Comparison of ENCODE assay signal across 12 mouse cellular contexts in the genomic region with DNA sequence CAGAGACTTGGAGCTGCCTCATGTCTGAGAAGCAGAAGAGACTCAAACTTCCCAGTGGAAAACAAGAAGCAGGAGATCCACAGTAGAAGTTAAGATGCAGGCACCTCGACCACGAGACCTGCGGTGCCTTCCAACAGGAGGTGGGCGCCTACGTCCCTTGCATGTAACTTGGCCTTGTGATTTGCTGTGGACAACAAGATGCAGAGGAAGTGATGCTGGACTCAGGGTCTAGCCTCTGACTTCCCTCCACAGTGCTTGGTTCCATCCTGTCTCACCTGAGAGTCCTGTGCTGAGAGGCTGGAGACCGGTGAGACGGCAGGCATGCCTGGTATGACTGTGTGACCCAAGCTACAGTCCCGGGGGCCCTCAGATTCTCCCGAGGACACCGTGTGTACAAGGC. TPM values are rescaled to one million over a fixed set of nuclear protein-coding genes. Genes with fewer than 3 reads are reported as not detected.
DNase-seq lines count a peak whose midpoint lies in the region; ATAC-seq lines count a peak whose summit lies in the region.
"Had no signal": no experiment of that assay in that cellular context is flagged by ENCODE, and none has a peak within 500 bp of the region (broad histone marks: within the 10 kb centered on the region; RNA-seq: fewer than 3 reads in every experiment).

No protein-coding gene starts in this region.

- H3K4me1 ChIP-seq in heart, embryonic 12.5 days (replicated peaks), result peaks cover 38% of the 10 kb centered on the region
- peaks cover 3% of the 10 kb centered on the region for H3K4me1 ChIP-seq in lung, embryonic 16.5 days (replicated peaks; ENCODE audit: control insufficient read depth, insufficient read depth, low read length)

- DNase-seq in heart, adult 11 months, result no peak
- no peak for DNase-seq in lung, postnatal 25 days (ENCODE audit: low spot score)
- peak; percentile 80 for DNase-seq in induced T-regulatory cell, adult 2 months (ENCODE audit: low read depth)
- peak; percentile 80 for DNase-seq in splenic B cell, adult 2 months (ENCODE audit: low read depth, low spot score)
- no peak for DNase-seq in embryo, embryonic 10 days (ENCODE audit: low spot score)

- no peak overlapping the region for H3K4me2 ChIP-seq in heart, embryonic 12.5 days
- peak overlapping the region; percentile 31; the same call in 1 of the 2 replicates for H3K4me2 ChIP-seq in lung, embryonic 16.5 days (ENCODE audit: low read depth, low read length)
- H3K4me2 ChIP-seq: forebrain, embryonic 13.5 days; heart, embryonic 11.5 days; midbrain, embryonic 12.5 days had no signal

- no peak for ATAC-seq in heart, embryonic 12.5 days (ENCODE audit: insufficient number of reproducible peaks, low FRiP score)
- ATAC-seq in lung, embryonic 16.5 days (ENCODE audit: low read depth), result no peak
- no peak for ATAC-seq in cerebellum, adult (ENCODE audit: insufficient number of reproducible peaks, low FRiP score, low TSS enrichment)
- ATAC-seq: forebrain, embryonic 13.5 days had no signal

- no peak overlapping the region for H3K4me3 ChIP-seq in heart, embryonic 12.5 days
- H3K4me3 ChIP-seq in lung, embryonic 16.5 days (ENCODE audit: low read length), result no peak overlapping the region
- H3K4me3 ChIP-seq: forebrain, embryonic 13.5 days; limb, embryonic 10.5 days; midbrain, embryonic 12.5 days had no signal

- H3K27me3 ChIP-seq in heart, embryonic 12.5 days (replicated peaks), result no peaks in the 10 kb centered on the region
- H3K27me3 ChIP-seq in lung, embryonic 16.5 days (ENCODE audit: control insufficient read depth, insufficient read depth, low read depth, low read length), result no peaks in the 10 kb centered on the region
- H3K27me3 ChIP-seq in splenic B cell, adult 2 months (ENCODE audit: control insufficient read depth, insufficient read depth, low read length, poor library complexity, severe bottlenecking), result no peaks in the 10 kb centered on the region
- H3K27me3 ChIP-seq: forebrain, embryonic 13.5 days; midbrain, embryonic 12.5 days had no signal

- no peak overlapping the region for H3K9ac ChIP-seq in heart, embryonic 12.5 days
- no peak overlapping the region for H3K9ac ChIP-seq in lung, embryonic 16.5 days (ENCODE audit: low read length)
- H3K9ac ChIP-seq: forebrain, embryonic 13.5 days; midbrain, embryonic 12.5 days had no signal

- H3K9me3 ChIP-seq in heart, embryonic 12.5 days (replicated peaks), result no peaks in the 10 kb centered on the region
- no peaks in the 10 kb centered on the region for H3K9me3 ChIP-seq in lung, embryonic 16.5 days (ENCODE audit: control insufficient read depth, low read length)
- H3K9me3 ChIP-seq: forebrain, embryonic 13.5 days; limb, embryonic 10.5 days; midbrain, embryonic 12.5 days had no signal

- peak overlapping the region; percentile 12; the same call in 1 of the 2 replicates for H3K27ac ChIP-seq in heart, embryonic 12.5 days (ENCODE audit: poor library complexity, severe bottlenecking)
- H3K27ac ChIP-seq in lung, embryonic 16.5 days (ENCODE audit: low read length), result peak overlapping the region; percentile 45; the same call in 1 of the 2 replicates
- H3K27ac ChIP-seq: forebrain, embryonic 13.5 days; limb, embryonic 10.5 days; midbrain, embryonic 12.5 days had no signal

- 88% methylated on average over 10 of the region's 10 CpGs for WGBS in heart, embryonic 12.5 days
- WGBS in lung, embryonic 16.5 days, result 91% methylated on average over 10 of the region's 10 CpGs

- no peaks in the 10 kb centered on the region for H3K36me3 ChIP-seq in heart, embryonic 12.5 days
- no peaks in the 10 kb centered on the region for H3K36me3 ChIP-seq in lung, embryonic 16.5 days (ENCODE audit: control insufficient read depth, insufficient read depth, low read length)
- H3K36me3 ChIP-seq in splenic B cell, adult 2 months (ENCODE audit: control insufficient read depth, insufficient read depth, low read length, poor library complexity, severe bottlenecking), result no peaks in the 10 kb centered on the region; the same call in 1 of the 2 replicates
- H3K36me3 ChIP-seq: limb, embryonic 10.5 days; midbrain, embryonic 12.5 days had no signal

RNA-seq across cellular contexts. Expression of a gene that starts 16.0 kb away (rescaled TPM):
- polyA plus RNA-seq in heart, embryonic 12.5 days (2016; fragmentation: Nextera tagmentation; extraction: Ambion mirVana), result 0.10 and 0.26 TPM in 2 replicates
- 0.19 and 0.23 TPM in 2 replicates for polyA plus RNA-seq in lung, embryonic 16.5 days (2015; fragmentation: Nextera tagmentation; extraction: Ambion mirVana)

Comparison
In these comparisons a context has a peak if more than half of its experiments do, and no peak if none do; other contexts are left out.
1. DNase-seq: peak in induced T-regulatory cell, adult 2 months (single experiment) and splenic B cell, adult 2 months (single experiment); none in heart, adult 11 months (single experiment), lung, postnatal 25 days (single experiment) and embryo, embryonic 10 days (single experiment).